Mouse (Mus musculus): Measurements from ENCODE around the gene Scd2. TPM values are rescaled to one million over a fixed set of nuclear protein-coding genes. Genes with fewer than 3 reads are reported as not detected.
"Not testable (repeated sequence)": the region's sequence is repeated elsewhere in the genome, so short reads cannot be mapped to it uniquely, and the experiment has no call there.

The Scd2 gene
- polyA plus RNA-seq, 1 experiment from 2014 or later, result 150 TPM

- Histone ChIP-seq H3K4me3 (ENCODE audit: low read depth, low read length) (no peak overlapping the region), H3K36me3 (ENCODE audit: control insufficient read depth, insufficient read depth, low read length) (no peaks in the 10 kb centered on the region), H3K27ac (ENCODE audit: low read depth, low read length) (no peak overlapping the region), H3K4me1 (ENCODE audit: control insufficient read depth, insufficient read depth, low read length) (0 out of 2 replicates have a peak, but pooled peaks cover 4% of the 10 kb centered on the region), H3K27me3 (ENCODE audit: control insufficient read depth, insufficient read depth, low read length) (no peaks in the 10 kb centered on the region), H3K4me2 (no peak overlapping the region), H3K9ac (ENCODE audit: low read depth, low read length) (no peak overlapping the region), H3K9me3 (replicated peaks; ENCODE audit: control insufficient read depth, low read length) (no peaks in the 10 kb centered on the region)
- 71% methylated on average over 5 of the region's 5 CpGs for WGBS (ENCODE audit: insufficient replicate concordance)
- no peak for ATAC-seq (replicated peaks; ENCODE audit: insufficient number of reproducible peaks, low FRiP score, low TSS enrichment)
Observed at GRCm38 (mm10) chr19:44317391-44317790, 23.9 kb downstream of the Scd2 start.

- Histone ChIP-seq H3K4me3 (ENCODE audit: low read depth, low read length) (no peak overlapping the region), H3K4me1 (ENCODE audit: control insufficient read depth, insufficient read depth, low read length) (0 out of 2 replicates have a peak, but pooled peaks cover 4% of the 10 kb centered on the region), H3K27me3 (ENCODE audit: control insufficient read depth, insufficient read depth, low read length) (no peaks in the 10 kb centered on the region), H3K36me3 (ENCODE audit: control insufficient read depth, insufficient read depth, low read length) (no peaks in the 10 kb centered on the region), H3K9me3 (replicated peaks; ENCODE audit: control insufficient read depth, low read length) (no peaks in the 10 kb centered on the region), H3K4me2 (no peak overlapping the region), H3K27ac (ENCODE audit: low read depth, low read length) (no peak overlapping the region), H3K9ac (ENCODE audit: low read depth, low read length) (no peak overlapping the region)
- ATAC-seq (replicated peaks; ENCODE audit: insufficient number of reproducible peaks, low FRiP score, low TSS enrichment), result no peak
Observed at GRCm38 (mm10) chr19:44318545-44318944, 25.1 kb downstream of the Scd2 start.

GRCm38 (mm10) chr19:44320316-44320715 is 26.8 kb downstream of the Scd2 start:
- ATAC-seq (replicated peaks; ENCODE audit: insufficient number of reproducible peaks, low FRiP score, low TSS enrichment), result no peak
- WGBS (ENCODE audit: insufficient replicate concordance), result 74% methylated on average over 3 of the region's 3 CpGs
- H3K4me3 ChIP-seq (ENCODE audit: low read depth, low read length), result no peak overlapping the region
- H3K4me1 ChIP-seq (ENCODE audit: control insufficient read depth, insufficient read depth, low read length), result no peaks in the 10 kb centered on the region
- H3K36me3 ChIP-seq (ENCODE audit: control insufficient read depth, insufficient read depth, low read length), result no peaks in the 10 kb centered on the region
- no peaks in the 10 kb centered on the region for H3K27me3 ChIP-seq (ENCODE audit: control insufficient read depth, insufficient read depth, low read length)
- H3K9me3 ChIP-seq (replicated peaks; ENCODE audit: control insufficient read depth, low read length), result no peaks in the 10 kb centered on the region
- no peak overlapping the region for H3K9ac ChIP-seq (ENCODE audit: low read depth, low read length)
- H3K27ac ChIP-seq (ENCODE audit: low read depth, low read length), result no peak overlapping the region
- H3K4me2 ChIP-seq, result no peak overlapping the region

- Histone ChIP-seq H3K36me3 (ENCODE audit: control insufficient read depth, insufficient read depth, low read length) (no peaks in the 10 kb centered on the region), H3K27me3 (ENCODE audit: control insufficient read depth, insufficient read depth, low read length) (no peaks in the 10 kb centered on the region), H3K4me2 (no peak overlapping the region), H3K9me3 (replicated peaks; ENCODE audit: control insufficient read depth, low read length) (no peaks in the 10 kb centered on the region), H3K27ac (ENCODE audit: low read depth, low read length) (no peak overlapping the region), H3K4me1 (ENCODE audit: control insufficient read depth, insufficient read depth, low read length) (no peaks in the 10 kb centered on the region), H3K4me3 (ENCODE audit: low read depth, low read length) (no peak overlapping the region), H3K9ac (ENCODE audit: low read depth, low read length) (no peak overlapping the region)
- 76% methylated on average over 4 of the region's 4 CpGs for WGBS (ENCODE audit: insufficient replicate concordance)
- ATAC-seq (replicated peaks; ENCODE audit: insufficient number of reproducible peaks, low FRiP score, low TSS enrichment), result no peak
Observed at GRCm38 (mm10) chr19:44321201-44321600, 27.7 kb downstream of the Scd2 start.

GRCm38 (mm10) chr19:44321631-44322030 is 28.2 kb downstream of the Scd2 start:
- WGBS (ENCODE audit: insufficient replicate concordance), result 54% methylated on average over 2 of the region's 2 CpGs
- Histone ChIP-seq H3K27ac (ENCODE audit: low read depth, low read length) (no peak overlapping the region), H3K9ac (ENCODE audit: low read depth, low read length) (no peak overlapping the region), H3K4me1 (ENCODE audit: control insufficient read depth, insufficient read depth, low read length) (no peaks in the 10 kb centered on the region), H3K36me3 (ENCODE audit: control insufficient read depth, insufficient read depth, low read length) (no peaks in the 10 kb centered on the region), H3K4me3 (ENCODE audit: low read depth, low read length) (no peak overlapping the region), H3K27me3 (ENCODE audit: control insufficient read depth, insufficient read depth, low read length) (no peaks in the 10 kb centered on the region), H3K9me3 (replicated peaks; ENCODE audit: control insufficient read depth, low read length) (no peaks in the 10 kb centered on the region), H3K4me2 (no peak overlapping the region)
- ATAC-seq (replicated peaks; ENCODE audit: insufficient number of reproducible peaks, low FRiP score, low TSS enrichment), result no peak

GRCm38 (mm10) chr19:44329566-44329965 is 36.1 kb downstream of the Scd2 start:
- H3K27me3 ChIP-seq (ENCODE audit: control insufficient read depth, insufficient read depth, low read length), result no peaks in the 10 kb centered on the region
- H3K27ac ChIP-seq (ENCODE audit: low read depth, low read length), result no peak overlapping the region
- H3K9me3 ChIP-seq (replicated peaks; ENCODE audit: control insufficient read depth, low read length), result no peaks in the 10 kb centered on the region
- no peaks in the 10 kb centered on the region for H3K36me3 ChIP-seq (ENCODE audit: control insufficient read depth, insufficient read depth, low read length)
- no peak overlapping the region for H3K4me2 ChIP-seq
- ATAC-seq (replicated peaks; ENCODE audit: insufficient number of reproducible peaks, low FRiP score, low TSS enrichment), result no peak
- H3K4me3 ChIP-seq (ENCODE audit: low read depth, low read length), result no peak overlapping the region
- H3K4me1 ChIP-seq (ENCODE audit: control insufficient read depth, insufficient read depth, low read length), result no peaks in the 10 kb centered on the region
- 82% methylated on average over 2 of the region's 2 CpGs for WGBS (ENCODE audit: insufficient replicate concordance)
- H3K9ac ChIP-seq (ENCODE audit: low read depth, low read length), result no peak overlapping the region

GRCm38 (mm10) chr19:44331128-44331527 is 37.7 kb downstream of the Scd2 start:
- 80% methylated on average over 1 of the region's 1 CpGs for WGBS (ENCODE audit: insufficient replicate concordance)
- H3K4me2 ChIP-seq; H3K9ac ChIP-seq (ENCODE audit: low read depth, low read length); H3K27ac ChIP-seq (ENCODE audit: low read depth, low read length); H3K4me3 ChIP-seq (ENCODE audit: low read depth, low read length); H3K9me3 ChIP-seq (replicated peaks; ENCODE audit: control insufficient read depth, low read length); H3K27me3 ChIP-seq (ENCODE audit: control insufficient read depth, insufficient read depth, low read length); ATAC-seq (replicated peaks; ENCODE audit: insufficient number of reproducible peaks, low FRiP score, low TSS enrichment); H3K4me1 ChIP-seq (ENCODE audit: control insufficient read depth, insufficient read depth, low read length); H3K36me3 ChIP-seq (ENCODE audit: control insufficient read depth, insufficient read depth, low read length): not testable (repeated sequence)

- Histone ChIP-seq H3K4me2 (no peak overlapping the region), H3K9ac (ENCODE audit: low read depth, low read length) (no peak overlapping the region), H3K36me3 (ENCODE audit: control insufficient read depth, insufficient read depth, low read length) (no peaks in the 10 kb centered on the region), H3K4me3 (ENCODE audit: low read depth, low read length) (no peak overlapping the region), H3K9me3 (replicated peaks; ENCODE audit: control insufficient read depth, low read length) (no peaks in the 10 kb centered on the region), H3K27me3 (ENCODE audit: control insufficient read depth, insufficient read depth, low read length) (no peaks in the 10 kb centered on the region; the same call in 1 of the 2 replicates), H3K27ac (ENCODE audit: low read depth, low read length) (no peak overlapping the region), H3K4me1 (ENCODE audit: control insufficient read depth, insufficient read depth, low read length) (peaks cover 4% of the 10 kb centered on the region)
- 75% methylated on average over 5 of the region's 5 CpGs for WGBS (ENCODE audit: insufficient replicate concordance)
- ATAC-seq (replicated peaks; ENCODE audit: insufficient number of reproducible peaks, low FRiP score, low TSS enrichment), result no peak
Observed at GRCm38 (mm10) chr19:44331911-44332310, 38.4 kb downstream of the Scd2 start.

- Histone ChIP-seq H3K4me2 (no peak overlapping the region), H3K9me3 (replicated peaks; ENCODE audit: control insufficient read depth, low read length) (no peaks in the 10 kb centered on the region), H3K36me3 (ENCODE audit: control insufficient read depth, insufficient read depth, low read length) (no peaks in the 10 kb centered on the region), H3K27me3 (ENCODE audit: control insufficient read depth, insufficient read depth, low read length) (no peaks in the 10 kb centered on the region; the same call in 1 of the 2 replicates), H3K4me1 (ENCODE audit: control insufficient read depth, insufficient read depth, low read length) (peaks cover 4% of the 10 kb centered on the region), H3K9ac (ENCODE audit: low read depth, low read length) (no peak overlapping the region), H3K4me3 (ENCODE audit: low read depth, low read length) (no peak overlapping the region), H3K27ac (ENCODE audit: low read depth, low read length) (no peak overlapping the region)
- 80% methylated on average over 8 of the region's 8 CpGs for WGBS (ENCODE audit: insufficient replicate concordance)
- no peak for ATAC-seq (replicated peaks; ENCODE audit: insufficient number of reproducible peaks, low FRiP score, low TSS enrichment)
Observed at GRCm38 (mm10) chr19:44332326-44332725, 38.9 kb downstream of the Scd2 start.
